Mouse (Mus musculus): ENCODE data around the gene Socs1. TPM values are rescaled to one million over a fixed set of nuclear protein-coding genes. Genes with fewer than 3 reads are reported as not detected.

Gene Socs1
- polyA plus RNA-seq (2014; fragmentation: Illumina TruSeq; extraction: RNeasy Lipid Tissue Mini Kit (QIAGEN cat#74804); ENCODE audit: low read depth, low replicate concordance), result 0.52 TPM

GRCm38 (mm10) chr16:10785371-10786231 is at the start of gene Socs1:
Gene Socs1, minus strand, starts transcription at chr16:10785536.

GRCm38 (mm10) chr16:10812865-10813371 is 27.6 kb upstream of the Socs1 start, which contains the start of gene Gm11172:
Gene Gm11172, plus strand, starts transcription at chr16:10812915.

GRCm38 (mm10) chr16:10805789-10806527 is 20.6 kb upstream of the Socs1 start, which contains the start of gene Prm1:
Gene Prm1, minus strand, starts transcription at chr16:10805839.

GRCm38 (mm10) chr16:10796034-10796433 is 10.7 kb upstream of the Socs1 start, which contains the start of gene Prm2:
Gene Prm2, minus strand, starts transcription at chr16:10796134.

DNA sequence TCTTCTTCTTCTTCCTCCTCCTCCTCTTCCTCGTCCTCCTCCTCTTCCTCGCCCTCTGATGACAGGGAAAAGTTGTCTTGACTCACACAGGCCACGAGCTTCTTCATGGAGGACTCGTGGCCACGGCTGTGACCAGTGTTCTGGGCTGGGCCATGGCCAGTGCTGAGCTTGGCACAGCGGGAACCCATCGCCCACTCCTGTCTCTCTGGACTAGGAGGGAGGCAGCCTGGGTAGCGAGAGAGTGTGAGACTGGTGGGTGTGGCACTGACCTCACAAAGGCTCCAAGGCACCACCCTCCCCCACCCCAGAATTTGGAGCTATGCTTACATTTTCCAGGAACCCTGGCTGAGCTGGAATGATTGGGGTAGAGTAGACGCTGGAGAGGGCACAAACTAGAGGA is 5.4 kb upstream of the Socs1 start, which contains the start of gene Prm3:
Gene Prm3 (minus strand): TSS at position 213 of the 400 bp plus-strand sequence.

GRCm38 (mm10) chr16:10788271-10788670 is 2.9 kb upstream of the Socs1 start, which contains the start of gene Tnp2:
Gene Tnp2, minus strand, starts transcription at chr16:10788660.

Other genes starting within 250 kb of the Socs1 start
- gene Dexi, start 242.5 kb downstream of the Socs1 start, polyA plus RNA-seq (2014; fragmentation: Illumina TruSeq; extraction: RNeasy Lipid Tissue Mini Kit (QIAGEN cat#74804); ENCODE audit: low read depth, low replicate concordance), result 33.8 TPM
- gene Clec16a, start 240.2 kb downstream of the Socs1 start, polyA plus RNA-seq (2014; fragmentation: Illumina TruSeq; extraction: RNeasy Lipid Tissue Mini Kit (QIAGEN cat#74804); ENCODE audit: low read depth, low replicate concordance), result 37.5 TPM
- not detected for gene Tnp2, start 3.1 kb upstream of the Socs1 start, polyA plus RNA-seq (2014; fragmentation: Illumina TruSeq; extraction: RNeasy Lipid Tissue Mini Kit (QIAGEN cat#74804); ENCODE audit: low read depth, low replicate concordance)
- gene Prm3, start 5.4 kb upstream of the Socs1 start, polyA plus RNA-seq (2014; fragmentation: Illumina TruSeq; extraction: RNeasy Lipid Tissue Mini Kit (QIAGEN cat#74804); ENCODE audit: low read depth, low replicate concordance), result not detected
- gene Prm2, start 10.6 kb upstream of the Socs1 start, polyA plus RNA-seq (2014; fragmentation: Illumina TruSeq; extraction: RNeasy Lipid Tissue Mini Kit (QIAGEN cat#74804); ENCODE audit: low read depth, low replicate concordance), result not detected
- not detected for gene Prm1, start 20.3 kb upstream of the Socs1 start, polyA plus RNA-seq (2014; fragmentation: Illumina TruSeq; extraction: RNeasy Lipid Tissue Mini Kit (QIAGEN cat#74804); ENCODE audit: low read depth, low replicate concordance)
- gene Gm11172, start 27.4 kb upstream of the Socs1 start, polyA plus RNA-seq (2014; fragmentation: Illumina TruSeq; extraction: RNeasy Lipid Tissue Mini Kit (QIAGEN cat#74804); ENCODE audit: low read depth, low replicate concordance), result not detected
- gene Rmi2, start 49.5 kb upstream of the Socs1 start, polyA plus RNA-seq (2014; fragmentation: Illumina TruSeq; extraction: RNeasy Lipid Tissue Mini Kit (QIAGEN cat#74804); ENCODE audit: low read depth, low replicate concordance), result 0.18 TPM

Data from heart, adult 10 weeks (tissue).